Mouse (Mus musculus): ENCODE data around the gene Leng9.

GRCm38 (mm10) chr7:4111766-4112165, 38.4 kb downstream of the Leng9 start:
- TF ChIP-seq CTCF (IDR thresholded peaks at IDR 0.05; ENCODE audit: low read depth, low read length) (no peak), GATA2 (IDR thresholded peaks at IDR 0.05; ENCODE audit: borderline replicate concordance, low read depth, low read length) (no peak)

Data from G1E (cell line).